Mouse (Mus musculus): ENCODE data around the gene Dpp6. TPM values are rescaled to one million over a fixed set of nuclear protein-coding genes. Genes with fewer than 3 reads are reported as not detected.

The Dpp6 gene
- polyA plus RNA-seq, 2 experiments = 2.4 to 5.0 TPM

DNA sequence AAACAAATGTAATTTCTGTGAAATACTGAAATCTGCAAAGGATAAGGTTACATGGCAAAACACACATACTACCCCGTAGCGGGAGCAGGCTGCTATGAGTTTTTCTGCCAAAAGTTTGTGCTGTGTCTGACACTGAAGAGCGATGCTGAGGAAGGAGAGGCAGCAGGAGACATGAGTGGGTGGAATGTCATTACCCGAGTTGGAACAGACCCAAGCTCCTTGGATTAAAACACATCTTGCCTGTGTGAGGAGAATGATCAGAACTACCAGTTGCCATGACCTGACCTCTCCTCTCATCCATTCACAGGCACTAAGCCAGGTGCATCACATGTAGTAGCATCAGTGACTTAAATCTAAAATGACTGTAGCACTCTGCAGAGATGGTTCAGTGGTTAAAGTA is 309.0 kb downstream of the Dpp6 start:
- H3K9ac ChIP-seq (ENCODE audit: low read depth, low read length, severe bottlenecking) = no peak overlapping the region
- H3K4me2 ChIP-seq (replicated peaks; ENCODE audit: low read depth, low read length, severe bottlenecking) = no peak overlapping the region
- H3K4me3 ChIP-seq (replicated peaks; ENCODE audit: low read length) = no peak overlapping the region
- no peak for TF ChIP-seq POLR2A (IDR thresholded peaks at IDR 0.05; ENCODE audit: borderline replicate concordance, extremely low read depth, insufficient read depth, insufficient read length)
- H3K27ac ChIP-seq (replicated peaks; ENCODE audit: low read depth, low read length) = no peak overlapping the region
- whole genome bisulfite sequencing = 78% methylated on average over 4 of the region's 4 CpGs
- no peak for ATAC-seq (ENCODE audit: low FRiP score, low read depth)
- no peaks in the 10 kb centered on the region for H3K9me3 ChIP-seq (ENCODE audit: control insufficient read depth, low read length)
- H3K27me3 ChIP-seq (ENCODE audit: control insufficient read depth, insufficient read depth, low read length) = no peaks in the 10 kb centered on the region
- no peak for DNase-seq (ENCODE audit: low spot score)
- no peaks in the 10 kb centered on the region for H3K36me3 ChIP-seq (ENCODE audit: control insufficient read depth, insufficient read depth, low read length)
- H3K4me1 ChIP-seq (ENCODE audit: control insufficient read depth, insufficient read depth, low read length) = no peaks in the 10 kb centered on the region

DNA sequence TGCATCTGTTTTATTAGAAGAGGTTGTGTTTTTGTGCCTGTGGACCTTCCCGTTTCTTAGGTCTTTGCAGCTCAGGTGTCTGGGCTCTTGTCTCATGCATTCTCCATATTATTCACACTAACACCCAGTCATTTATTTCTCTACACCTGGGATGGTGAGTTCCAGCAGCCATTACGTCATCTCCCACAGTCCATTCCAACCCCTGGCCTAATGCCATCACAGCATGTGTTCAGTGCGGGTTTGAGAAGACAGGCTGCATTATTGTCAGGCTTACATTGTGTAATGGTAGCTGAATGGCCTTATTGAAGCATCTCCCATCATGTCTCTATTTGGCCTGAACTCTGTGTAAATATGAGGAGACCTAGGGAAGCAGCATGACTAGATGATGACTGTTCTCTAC is 316.2 kb downstream of the Dpp6 start:
- TF ChIP-seq POLR2A (IDR thresholded peaks at IDR 0.05; ENCODE audit: borderline replicate concordance, extremely low read depth, insufficient read depth, insufficient read length) = no peak
- Histone ChIP-seq H3K4me1 (ENCODE audit: control insufficient read depth, insufficient read depth, low read length) (no peaks in the 10 kb centered on the region), H3K9me3 (ENCODE audit: control insufficient read depth, low read length) (no peaks in the 10 kb centered on the region), H3K4me3 (replicated peaks; ENCODE audit: low read length) (no peak overlapping the region), H3K36me3 (ENCODE audit: control insufficient read depth, insufficient read depth, low read length) (no peaks in the 10 kb centered on the region), H3K27ac (replicated peaks; ENCODE audit: low read depth, low read length) (no peak overlapping the region), H3K4me2 (replicated peaks; ENCODE audit: low read depth, low read length, severe bottlenecking) (no peak overlapping the region), H3K9ac (ENCODE audit: low read depth, low read length, severe bottlenecking) (no peak overlapping the region), H3K27me3 (ENCODE audit: control insufficient read depth, insufficient read depth, low read length) (no peaks in the 10 kb centered on the region)
- DNase-seq (ENCODE audit: low spot score) (no peak), ATAC-seq (ENCODE audit: low FRiP score, low read depth) (no peak)
- WGBS = 60% methylated on average over 3 of the region's 3 CpGs

- no peaks in the 10 kb centered on the region for H3K27me3 ChIP-seq (ENCODE audit: control insufficient read depth, insufficient read depth, low read length)
- TF ChIP-seq POLR2A (IDR thresholded peaks at IDR 0.05; ENCODE audit: borderline replicate concordance, extremely low read depth, insufficient read depth, insufficient read length) = no peak
- WGBS = 74% methylated on average over 2 of the region's 2 CpGs
- no peak overlapping the region for H3K9ac ChIP-seq (ENCODE audit: low read depth, low read length, severe bottlenecking)
- H3K4me1 ChIP-seq (ENCODE audit: control insufficient read depth, insufficient read depth, low read length) = no peaks in the 10 kb centered on the region
- ATAC-seq (ENCODE audit: low FRiP score, low read depth) (no peak), DNase-seq (ENCODE audit: low spot score) (no peak)
- no peak overlapping the region for H3K4me3 ChIP-seq (replicated peaks; ENCODE audit: low read length)
- H3K36me3 ChIP-seq (ENCODE audit: control insufficient read depth, insufficient read depth, low read length) = no peaks in the 10 kb centered on the region
- H3K9me3 ChIP-seq (ENCODE audit: control insufficient read depth, low read length) = no peaks in the 10 kb centered on the region
- H3K27ac ChIP-seq (replicated peaks; ENCODE audit: low read depth, low read length) = no peak overlapping the region
- no peak overlapping the region for H3K4me2 ChIP-seq (replicated peaks; ENCODE audit: low read depth, low read length, severe bottlenecking)
Observed at GRCm38 (mm10) chr5:27134436-27135005, 317.5 kb downstream of the Dpp6 start.

DNA sequence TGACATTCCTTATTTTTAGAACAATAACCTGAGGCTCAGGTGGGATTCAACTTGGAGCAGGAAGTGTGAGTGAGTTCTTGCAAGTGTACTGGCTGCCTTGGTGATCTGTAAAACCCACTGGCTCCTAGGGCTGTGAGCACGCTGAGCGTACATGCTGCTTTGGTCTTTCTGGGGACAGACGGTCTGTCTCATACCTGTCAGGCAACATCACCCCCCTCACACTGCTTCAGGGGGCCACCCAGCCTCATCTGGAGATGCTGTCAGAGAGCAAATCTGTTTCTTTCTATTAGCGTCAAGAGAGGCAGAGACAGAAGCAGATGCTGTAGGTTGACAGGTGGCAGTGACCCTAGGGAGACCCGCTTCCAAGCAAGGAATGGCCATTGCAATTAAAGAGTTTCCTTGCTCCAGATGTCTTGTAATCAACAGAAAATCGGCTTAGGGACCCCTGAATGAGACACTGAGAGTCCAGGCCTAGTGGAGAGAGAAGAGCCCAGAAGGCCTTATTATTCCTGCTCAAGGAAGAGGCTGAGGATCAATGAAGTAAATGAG is 330.5 kb downstream of the Dpp6 start:
- DNase-seq (ENCODE audit: low spot score) = no peak
- ATAC-seq (ENCODE audit: low FRiP score, low read depth) = no peak
- Histone ChIP-seq H3K27me3 (ENCODE audit: control insufficient read depth, insufficient read depth, low read length) (no peaks in the 10 kb centered on the region), H3K9me3 (ENCODE audit: control insufficient read depth, low read length) (no peaks in the 10 kb centered on the region), H3K4me2 (replicated peaks; ENCODE audit: low read depth, low read length, severe bottlenecking) (no peak overlapping the region), H3K9ac (ENCODE audit: low read depth, low read length, severe bottlenecking) (no peak overlapping the region), H3K36me3 (ENCODE audit: control insufficient read depth, insufficient read depth, low read length) (no peaks in the 10 kb centered on the region), H3K4me1 (ENCODE audit: control insufficient read depth, insufficient read depth, low read length) (no peaks in the 10 kb centered on the region), H3K27ac (replicated peaks; ENCODE audit: low read depth, low read length) (no peak overlapping the region), H3K4me3 (replicated peaks; ENCODE audit: low read length) (no peak overlapping the region)
- TF ChIP-seq POLR2A (IDR thresholded peaks at IDR 0.05; ENCODE audit: borderline replicate concordance, extremely low read depth, insufficient read depth, insufficient read length) = no peak
- WGBS = 77% methylated on average over 6 of the region's 6 CpGs

- Histone ChIP-seq H3K9me3 (ENCODE audit: control insufficient read depth, low read length) (no peaks in the 10 kb centered on the region), H3K27me3 (ENCODE audit: control insufficient read depth, insufficient read depth, low read length) (no peaks in the 10 kb centered on the region), H3K27ac (replicated peaks; ENCODE audit: low read depth, low read length) (no peak overlapping the region), H3K36me3 (ENCODE audit: control insufficient read depth, insufficient read depth, low read length) (no peaks in the 10 kb centered on the region), H3K4me3 (replicated peaks; ENCODE audit: low read length) (no peak overlapping the region), H3K4me1 (ENCODE audit: control insufficient read depth, insufficient read depth, low read length) (no peaks in the 10 kb centered on the region), H3K4me2 (replicated peaks; ENCODE audit: low read depth, low read length, severe bottlenecking) (no peak overlapping the region), H3K9ac (ENCODE audit: low read depth, low read length, severe bottlenecking) (no peak overlapping the region)
- TF ChIP-seq POLR2A (IDR thresholded peaks at IDR 0.05; ENCODE audit: borderline replicate concordance, extremely low read depth, insufficient read depth, insufficient read length) = no peak
- whole genome bisulfite sequencing = 62% methylated on average over 1 of the region's 1 CpGs
- ATAC-seq (ENCODE audit: low FRiP score, low read depth) = no peak
- DNase-seq (ENCODE audit: low spot score) = no peak
Observed at GRCm38 (mm10) chr5:27151017-27151416, 334.0 kb downstream of the Dpp6 start.

Data from limb, embryonic 14.5 days (tissue).